Mouse (Mus musculus): ENCODE results near the gene Olfr1364. TPM values are rescaled to one million over a fixed set of nuclear protein-coding genes. Genes with fewer than 3 reads are reported as not detected.

Gene Olfr1364
- polyA plus RNA-seq (2017; shearing (Covaris generic)), result not detected

GRCm38 (mm10) chr13:21581659-21582058 lies at the start of gene Olfr1364:
TSS of gene Olfr1364 (minus strand) at chr13:21581759.

GRCm38 (mm10) chr13:21613922-21614321 lies 32.4 kb upstream of the Olfr1364 start, which contains the start of gene Olfr1362:
TSS of gene Olfr1362 (minus strand) at chr13:21614022.

GRCm38 (mm10) chr13:21559793-21560192 lies 21.8 kb downstream of the Olfr1364 start, which contains the start of gene Olfr1535:
TSS of gene Olfr1535 (minus strand) at chr13:21559893.

GRCm38 (mm10) chr13:21542708-21543107 lies 38.9 kb downstream of the Olfr1364 start, which contains the start of gene Olfr1366:
TSS of gene Olfr1366 (minus strand) at chr13:21542808.

GRCm38 (mm10) chr13:21530781-21531201 lies 50.8 kb downstream of the Olfr1364 start, which contains the start of gene Zkscan8:
TSS of gene Zkscan8 (minus strand) at chr13:21531120.

Other genes starting within 250 kb of the Olfr1364 start
- gene Olfr1367, start 234.8 kb downstream of the Olfr1364 start, polyA plus RNA-seq (2017; shearing (Covaris generic)), result not detected
- gene Zscan12, start 218.9 kb downstream of the Olfr1364 start, polyA plus RNA-seq (2017; shearing (Covaris generic)), result 12.6 TPM
- gene Zkscan3, start 179.0 kb downstream of the Olfr1364 start, polyA plus RNA-seq (2017; shearing (Covaris generic)), result 77.3 TPM
- 0.72 TPM for gene Pgbd1, start 140.7 kb downstream of the Olfr1364 start, polyA plus RNA-seq (2017; shearing (Covaris generic))
- gene Zscan26, start 128.0 kb downstream of the Olfr1364 start, polyA plus RNA-seq (2017; shearing (Covaris generic)), result 10.4 TPM
- gene Nkapl, start 113.2 kb downstream of the Olfr1364 start, polyA plus RNA-seq (2017; shearing (Covaris generic)), result not detected
- gene Zkscan4, start 102.9 kb downstream of the Olfr1364 start, polyA plus RNA-seq (2017; shearing (Covaris generic)), result not detected
- not detected for gene Gm10065, start 102.3 kb downstream of the Olfr1364 start, polyA plus RNA-seq (2017; shearing (Covaris generic))
- gene AK157302, start 86.5 kb downstream of the Olfr1364 start, polyA plus RNA-seq (2017; shearing (Covaris generic)), result not detected
- 14.1 TPM for gene Gm11273, start 80.3 kb downstream of the Olfr1364 start, polyA plus RNA-seq (2017; shearing (Covaris generic))
- 9.4 TPM for gene Zkscan8, start 50.6 kb downstream of the Olfr1364 start, polyA plus RNA-seq (2017; shearing (Covaris generic))
- gene Olfr1366, start 39.0 kb downstream of the Olfr1364 start, polyA plus RNA-seq (2017; shearing (Covaris generic)), result not detected
- gene Olfr1535, start 21.9 kb downstream of the Olfr1364 start, polyA plus RNA-seq (2017; shearing (Covaris generic)), result not detected
- gene Olfr1362, start 32.3 kb upstream of the Olfr1364 start, polyA plus RNA-seq (2017; shearing (Covaris generic)), result not detected
- gene Olfr11, start 60.8 kb upstream of the Olfr1364 start, polyA plus RNA-seq (2017; shearing (Covaris generic)), result not detected
- not detected for gene Olfr1361, start 81.6 kb upstream of the Olfr1364 start, polyA plus RNA-seq (2017; shearing (Covaris generic))
- gene Olfr1360, start 95.6 kb upstream of the Olfr1364 start, polyA plus RNA-seq (2017; shearing (Covaris generic)), result not detected
- not detected for gene Olfr1359, start 116.4 kb upstream of the Olfr1364 start, polyA plus RNA-seq (2017; shearing (Covaris generic))
- not detected for gene Hist1h2bl, start 134.4 kb upstream of the Olfr1364 start, polyA plus RNA-seq (2017; shearing (Covaris generic))
- gene Hist1h2ai, start 134.7 kb upstream of the Olfr1364 start, polyA plus RNA-seq (2017; shearing (Covaris generic)), result not detected
- gene Hist1h3h, start 135.9 kb upstream of the Olfr1364 start, polyA plus RNA-seq (2017; shearing (Covaris generic)), result not detected
- 0.72 TPM for gene Hist1h2bm, start 140.3 kb upstream of the Olfr1364 start, polyA plus RNA-seq (2017; shearing (Covaris generic))
- gene Hist1h4j, start 153.3 kb upstream of the Olfr1364 start, polyA plus RNA-seq (2017; shearing (Covaris generic)), result 0.42 TPM
- 15.6 TPM for gene Hist1h4k, start 168.7 kb upstream of the Olfr1364 start, polyA plus RNA-seq (2017; shearing (Covaris generic))
- gene Hist1h2ak, start 172.1 kb upstream of the Olfr1364 start, polyA plus RNA-seq (2017; shearing (Covaris generic)), result 2.0 TPM
- gene Hist1h2bn, start 172.4 kb upstream of the Olfr1364 start, polyA plus RNA-seq (2017; shearing (Covaris generic)), result 2.6 TPM
- 10.2 TPM for gene Hist1h1b, start 198.9 kb upstream of the Olfr1364 start, polyA plus RNA-seq (2017; shearing (Covaris generic))
- not detected for gene Hist1h3i, start 201.6 kb upstream of the Olfr1364 start, polyA plus RNA-seq (2017; shearing (Covaris generic))
- not detected for gene Hist1h2an, start 205.5 kb upstream of the Olfr1364 start, polyA plus RNA-seq (2017; shearing (Covaris generic))
- gene Hist1h2bp, start 205.7 kb upstream of the Olfr1364 start, polyA plus RNA-seq (2017; shearing (Covaris generic)), result 1.8 TPM
- 9.2 TPM for gene Hist1h2bq, start 228.4 kb upstream of the Olfr1364 start, polyA plus RNA-seq (2017; shearing (Covaris generic))
- gene Hist1h2ao, start 228.7 kb upstream of the Olfr1364 start, polyA plus RNA-seq (2017; shearing (Covaris generic)), result not detected
- 32.8 TPM for gene Hist1h4m, start 230.0 kb upstream of the Olfr1364 start, polyA plus RNA-seq (2017; shearing (Covaris generic))